Mouse (Mus musculus) lung, postnatal 25 days (tissue): ENCODE data around the gene Cdc20b.
A peak's percentile ranks its signal among the peaks of the same experiment; 100 is the strongest.
"Not testable (repeated sequence)": the region's sequence is repeated elsewhere in the genome, so short reads cannot be mapped to it uniquely, and the experiment has no call there.

Experiments used
- DNase-seq: peaks from one replicate; pipeline ENCODE4 v3.0.0; 2022; ENCODE audit warnings: low spot score

The Cdc20b gene

GRCm38 (mm10) chr13:113034950-113035421 lies at the start of gene Cdc20b:
Cdc20b (plus strand) TSS chr13:113035111.
- peak; percentile 59 for DNase-seq

- DNase-seq = no peak
These were observed 49.1 kb upstream of the Cdc20b start for GRCm38 (mm10) chr13:112985605-112986450.

GRCm38 (mm10) chr13:112986451-112986950 lies 48.4 kb upstream of the Cdc20b start:
- no peak for DNase-seq

DNA sequence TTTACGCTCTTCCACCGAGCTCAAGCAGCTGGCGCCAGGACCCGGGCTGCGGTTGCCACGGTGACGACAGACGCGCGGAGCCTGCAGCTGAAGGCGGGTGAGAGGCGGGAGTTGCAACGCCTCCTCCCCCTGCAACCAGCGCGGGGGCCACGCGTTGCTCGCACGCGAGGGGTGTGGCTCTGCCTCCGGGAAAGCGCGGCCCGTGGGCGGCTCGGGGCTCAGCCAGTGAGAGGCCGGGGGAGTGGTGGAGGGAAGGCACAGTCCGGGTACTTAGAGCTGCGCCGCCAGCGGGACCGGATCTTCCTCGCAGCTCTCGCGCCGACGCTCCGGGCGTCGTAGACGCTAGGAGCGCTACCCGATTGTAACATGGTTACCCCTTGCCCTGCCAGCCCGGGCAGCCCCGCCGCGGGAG lies 47.4 kb upstream of the Cdc20b start, which contains the start of gene Ccno:
Gene Ccno (plus strand): TSS at position 271 of the 412 bp plus-strand sequence.
- DNase-seq = peak; percentile 96

GRCm38 (mm10) chr13:112987991-112988390 lies 46.9 kb upstream of the Cdc20b start:
- no peak for DNase-seq

- no peak for DNase-seq
These were observed 46.0 kb upstream of the Cdc20b start for GRCm38 (mm10) chr13:112988866-112989265.

GRCm38 (mm10) chr13:112989541-112989940 lies 45.4 kb upstream of the Cdc20b start:
- no peak for DNase-seq

DNA sequence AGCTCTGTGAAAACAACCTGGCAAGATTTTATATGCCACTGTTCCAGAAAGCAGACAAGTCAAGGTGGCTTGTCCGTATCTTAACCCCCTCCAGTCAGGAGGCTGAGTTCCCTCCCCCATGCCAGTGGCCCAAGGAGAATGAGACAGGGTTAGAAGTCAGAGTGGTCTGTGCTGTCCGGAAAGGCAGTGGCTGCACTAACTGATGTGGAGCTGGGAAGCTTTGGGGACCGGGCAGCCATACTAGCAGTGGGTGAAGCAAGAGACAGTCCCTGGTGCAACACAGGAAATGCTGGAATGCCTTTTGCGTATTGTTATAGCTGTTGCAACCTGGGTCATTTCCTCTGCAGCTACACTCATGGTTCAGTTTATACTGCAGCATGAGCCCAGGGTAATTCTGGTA lies 44.6 kb upstream of the Cdc20b start:
- DNase-seq = no peak

- no peak for DNase-seq
These were observed 41.3 kb upstream of the Cdc20b start, which contains the start of gene Mcidas for GRCm38 (mm10) chr13:112993531-112994152. Mcidas (plus strand) TSS chr13:112993845.

DNA sequence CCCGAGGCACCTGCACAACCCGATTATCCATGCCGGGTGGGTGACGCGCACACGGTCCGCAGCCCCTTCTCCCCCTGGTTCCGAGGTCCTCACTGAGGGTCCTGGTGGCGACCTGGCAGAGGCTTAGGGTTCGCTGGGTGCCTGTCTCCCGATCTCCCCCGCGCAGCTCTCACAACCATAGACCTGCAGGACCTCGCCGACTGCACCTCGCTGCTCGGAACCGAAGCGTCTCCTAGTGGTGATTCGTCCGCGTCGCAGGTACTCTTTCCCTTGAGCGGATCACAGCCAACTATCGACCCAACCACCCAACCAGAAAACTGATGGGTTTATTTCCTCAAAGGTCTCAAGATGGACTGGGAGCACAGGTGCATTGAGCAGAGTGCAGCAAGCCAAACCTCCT lies 40.7 kb upstream of the Cdc20b start:
- peak; percentile 77 for DNase-seq

DNA sequence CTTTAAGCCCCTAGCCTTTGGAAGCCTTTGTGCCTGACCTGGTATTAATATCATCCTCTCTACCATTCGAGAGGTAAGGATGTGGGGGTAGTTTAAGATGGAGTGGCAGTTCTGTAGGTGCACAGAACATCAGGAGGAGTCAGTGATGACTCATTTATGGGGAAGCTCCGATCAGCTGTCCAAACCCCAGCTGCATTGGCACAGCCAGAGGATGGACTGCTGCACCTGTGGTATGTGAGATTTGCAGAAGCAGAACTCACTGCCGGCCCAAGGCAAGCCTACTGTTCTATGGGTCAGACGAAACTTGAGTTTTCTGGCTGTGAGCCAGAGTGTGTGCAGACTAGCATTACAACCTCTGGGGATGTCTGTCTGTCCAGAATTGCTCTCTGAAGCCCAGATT lies 38.5 kb upstream of the Cdc20b start:
- no peak for DNase-seq

DNA sequence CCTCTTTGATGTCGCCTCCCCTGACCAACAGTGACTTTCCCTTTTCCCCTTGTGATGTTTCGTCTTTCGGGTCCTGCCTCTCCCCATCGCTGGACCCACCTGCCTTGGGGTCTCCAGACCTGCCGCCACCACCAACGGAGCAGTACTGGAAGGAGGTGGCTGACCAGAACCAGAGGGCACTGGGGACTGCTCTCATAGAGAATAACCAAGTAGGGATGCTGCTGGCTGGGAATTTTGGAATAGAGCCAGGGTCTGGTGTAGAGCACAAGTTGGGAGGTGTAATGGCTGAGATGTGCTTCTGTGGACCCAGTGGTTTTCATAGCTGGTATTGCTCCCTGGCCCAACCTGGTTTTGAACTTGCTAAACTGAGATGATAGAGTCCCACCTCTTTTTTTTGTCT lies 37.5 kb upstream of the Cdc20b start:
- no peak for DNase-seq

DNA sequence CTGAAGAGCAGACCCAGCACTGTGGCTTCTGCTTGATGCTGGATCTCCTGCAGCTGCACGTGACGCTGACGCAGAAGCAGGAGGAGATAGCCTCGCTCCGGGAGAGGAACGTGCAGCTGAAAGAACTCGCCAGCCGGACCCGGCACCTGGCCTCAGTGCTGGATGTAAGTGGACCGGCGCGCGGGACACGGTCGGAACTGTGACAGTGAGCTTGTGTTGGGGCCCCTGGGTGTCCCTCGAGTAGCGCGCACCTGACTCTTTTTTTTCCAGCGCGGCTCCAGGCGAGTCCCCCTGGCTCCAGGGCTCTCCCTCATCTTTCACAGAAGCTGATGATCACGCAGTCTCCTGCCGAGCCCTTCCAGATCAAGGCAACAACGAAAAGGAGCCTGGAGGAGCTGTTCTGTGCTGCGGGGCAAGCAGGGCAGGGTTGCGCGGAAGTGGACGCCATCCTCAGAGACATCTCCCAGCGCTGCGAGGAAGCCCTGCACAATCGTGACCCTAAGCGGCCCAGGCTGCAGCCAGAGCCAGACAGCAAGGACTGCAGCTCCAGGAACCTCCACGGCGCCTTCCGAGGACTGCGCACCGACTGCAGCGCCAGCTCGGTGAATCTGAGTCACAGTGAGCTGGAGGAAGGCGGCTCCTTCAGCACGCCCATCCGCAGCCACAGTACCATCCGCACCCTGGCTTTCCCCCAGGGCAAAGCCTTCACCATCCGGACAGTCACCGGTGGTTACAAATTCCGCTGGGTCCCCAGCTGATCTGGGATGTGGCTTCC lies 36.3 kb upstream of the Cdc20b start:
- no peak for DNase-seq

- no peak for DNase-seq
These were observed 34.8 kb upstream of the Cdc20b start for GRCm38 (mm10) chr13:113000090-113000489.

DNA sequence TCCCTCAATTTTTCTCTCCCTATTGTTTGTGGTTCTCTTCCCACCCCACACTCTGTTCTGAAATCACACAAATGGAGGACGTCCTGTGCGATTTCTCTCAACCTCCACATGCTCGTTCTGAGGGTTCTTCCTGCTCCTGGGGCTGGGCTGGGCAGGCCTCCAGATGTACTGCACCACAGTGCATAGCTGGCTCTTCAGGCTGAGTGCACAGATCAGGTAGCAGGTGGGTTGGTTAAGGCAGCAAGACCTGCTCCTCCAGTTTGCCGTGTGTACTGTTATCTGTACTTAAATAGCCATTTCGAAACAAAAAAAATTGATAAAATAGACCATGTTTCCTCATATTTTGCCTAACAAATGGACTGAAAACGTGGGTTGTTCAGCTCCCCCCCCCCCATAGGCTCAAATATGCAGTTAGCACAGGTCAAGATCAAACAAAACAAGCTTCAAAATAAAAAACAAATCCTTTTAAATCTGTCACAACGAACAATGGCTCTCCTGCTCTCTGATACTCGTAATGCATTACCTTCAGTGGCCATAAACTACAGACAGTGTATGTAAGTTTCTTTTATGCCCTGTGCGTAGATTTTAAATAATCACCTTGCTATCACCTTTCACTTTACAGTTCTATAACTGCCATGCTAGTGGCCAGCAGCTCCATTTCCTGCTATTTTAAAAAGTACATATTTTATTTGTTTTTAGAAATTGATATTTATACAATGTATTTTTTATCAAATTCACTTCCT lies 34.2 kb upstream of the Cdc20b start:
- DNase-seq = peak; percentile 81

DNA sequence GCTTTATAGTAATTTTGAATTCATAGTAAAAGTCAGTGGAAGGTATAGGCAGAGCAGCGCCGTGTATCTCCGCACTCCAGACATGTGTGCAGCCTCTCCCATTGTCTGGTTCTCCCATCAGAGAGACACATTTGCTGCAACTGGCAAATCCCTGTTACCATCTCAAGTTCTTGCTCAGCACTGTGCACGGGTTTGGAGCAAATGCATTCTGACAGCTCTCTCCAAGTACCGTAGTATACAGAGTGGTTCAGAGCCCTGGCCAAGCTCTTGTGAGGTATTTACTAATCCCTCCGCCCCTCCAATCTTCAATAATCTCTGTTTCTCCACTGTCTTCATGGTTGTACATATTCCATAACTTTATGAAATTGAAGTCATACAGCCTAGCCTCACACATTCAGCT lies 22.2 kb upstream of the Cdc20b start:
- DNase-seq = no peak

DNA sequence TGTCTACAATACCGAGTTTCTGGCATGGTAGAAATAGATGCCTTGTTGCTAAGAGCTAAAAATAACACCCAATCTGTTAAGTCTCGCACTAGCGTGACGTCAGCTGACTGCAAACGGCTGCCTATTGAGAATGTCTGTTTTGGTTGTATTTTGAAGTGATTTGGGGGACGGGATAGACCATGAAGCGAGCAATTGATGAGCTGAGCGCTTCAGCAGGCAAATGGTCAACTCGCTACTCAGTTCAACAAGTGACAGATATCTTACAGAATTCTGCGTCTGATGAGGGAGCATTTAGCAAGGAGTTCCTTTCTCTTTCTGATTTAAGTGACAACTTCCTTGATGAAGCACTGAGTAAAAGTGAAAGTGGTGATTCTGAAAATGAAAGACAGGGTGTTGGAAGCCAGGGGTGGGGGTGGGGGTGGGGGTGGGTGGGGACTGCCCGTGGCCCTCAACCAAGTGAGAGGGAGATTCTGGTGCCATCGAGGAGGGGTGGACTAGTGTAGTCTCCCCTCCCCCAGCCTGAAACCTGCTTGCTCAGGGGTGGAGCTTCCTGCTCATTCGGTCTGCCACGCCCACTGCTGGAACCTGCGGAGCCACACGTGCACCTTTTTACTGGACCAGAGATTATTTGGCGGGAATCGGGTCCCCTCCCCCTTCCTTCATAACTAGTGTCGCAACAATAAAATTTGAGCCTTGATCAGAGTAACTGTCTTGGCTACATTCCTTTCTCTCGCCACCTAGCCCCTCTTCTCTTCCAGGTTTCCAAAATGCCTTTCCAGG lies 21.5 kb upstream of the Cdc20b start:
- not testable (repeated sequence) for DNase-seq

DNA sequence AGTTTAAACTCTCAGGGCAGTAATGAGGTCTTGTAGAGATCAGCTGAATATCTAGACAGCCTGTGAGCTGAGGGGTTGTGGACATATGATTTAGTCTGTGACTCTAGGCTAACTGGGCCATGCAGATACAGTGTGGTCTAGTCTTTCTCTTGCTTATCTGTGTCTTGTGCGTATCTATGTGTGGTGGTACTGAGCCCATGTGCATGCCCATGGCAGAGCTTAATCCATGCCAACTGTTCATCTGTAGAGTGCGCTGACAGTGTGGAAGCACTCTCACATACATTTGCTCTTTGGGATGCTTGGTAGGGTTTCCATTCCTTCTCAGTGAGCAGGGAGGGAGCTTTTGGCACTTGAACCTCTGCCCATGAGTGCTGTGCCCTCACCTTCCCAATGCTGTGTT lies 13.4 kb upstream of the Cdc20b start:
- no peak for DNase-seq

- no peak for DNase-seq
These were observed 12.4 kb upstream of the Cdc20b start for GRCm38 (mm10) chr13:113022467-113022866.

DNA sequence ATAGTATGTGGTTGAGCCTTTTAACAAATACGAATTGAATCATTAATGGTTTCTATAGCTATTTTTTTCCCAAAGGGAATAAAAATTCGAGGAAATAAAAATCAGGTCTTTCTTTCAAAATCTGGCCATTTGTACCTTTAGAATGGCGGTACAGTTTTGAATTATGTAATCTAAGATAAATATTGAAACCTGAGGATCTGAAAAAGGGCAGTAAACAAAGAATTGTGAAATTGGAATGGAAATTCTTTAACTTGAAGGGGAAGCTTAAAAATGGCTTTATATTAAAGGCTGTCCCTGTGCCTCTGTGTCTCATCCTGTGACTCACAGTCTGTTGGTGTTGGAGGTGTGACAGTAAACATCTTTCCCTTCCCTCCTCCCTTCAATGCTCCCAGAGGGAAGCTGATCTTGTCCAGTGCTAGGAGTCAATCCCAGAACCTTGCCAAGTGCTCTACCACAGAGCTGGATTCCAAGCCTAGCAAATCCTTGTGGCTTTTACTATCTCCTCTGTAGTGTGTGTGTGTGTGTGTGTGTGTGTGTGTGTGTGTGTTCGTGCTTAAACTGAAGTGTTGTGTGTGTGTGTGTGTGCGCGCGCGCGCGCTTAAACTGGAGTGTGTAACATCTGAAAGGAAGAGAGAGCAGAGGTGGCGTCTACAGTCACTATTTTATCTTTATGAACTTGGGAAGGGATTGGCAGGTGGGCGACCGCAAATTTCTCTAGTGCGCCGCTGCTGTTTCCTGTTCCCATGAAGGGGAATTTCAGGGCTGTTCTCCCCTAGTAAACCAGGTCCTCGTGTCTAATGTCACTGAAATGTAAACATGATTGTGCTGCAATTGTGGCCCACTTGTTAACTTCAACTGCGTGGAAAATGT lies 11.4 kb upstream of the Cdc20b start:
- DNase-seq = no peak
